Mouse (Mus musculus): ENCODE data around the gene Gm6904. TPM values are rescaled to one million over a fixed set of nuclear protein-coding genes. Genes with fewer than 3 reads are reported as not detected.

Gm6904 gene
- total RNA-seq, 2 experiments from 2014 or later, result not detected

Other genes with a start within 250 kb of the Gm6904 start
- not detected for gene 1700129C05Rik, start 117.3 kb downstream of the Gm6904 start, total RNA-seq (2021)
- gene Gm5142, start 81.5 kb downstream of the Gm6904 start, total RNA-seq (2021), result not detected
- gene Rcbtb1, start 59.0 kb downstream of the Gm6904 start, total RNA-seq (2021), result 10 to 100 TPM; 17.3 to 18.0 TPM
- under 1 TPM; 0.19 to 0.32 TPM for gene Phf11a, start 37.3 kb upstream of the Gm6904 start, total RNA-seq (2021)
- under 1 TPM; 0.31 to 0.41 TPM for gene Phf11b, start 81.1 kb upstream of the Gm6904 start, total RNA-seq (2021)
- gene Phf11d, start 105.3 kb upstream of the Gm6904 start, total RNA-seq (2021), result 1 to 10 TPM; 5.6 to 6.2 TPM
- gene Phf11c, start 135.2 kb upstream of the Gm6904 start, total RNA-seq (2021), result under 1 TPM; 0.77 to 0.91 TPM
- 10 to 100 TPM; 11.7 to 12.8 TPM for gene Setdb2, start 180.7 kb upstream of the Gm6904 start, total RNA-seq (2021)
- gene Cab39l, start 180.8 kb upstream of the Gm6904 start, total RNA-seq (2021), result 10 to 100 TPM; 19.3 to 22.5 TPM